Mouse (Mus musculus) spleen, adult 12 weeks (tissue): ENCODE results near the gene Hlx.

ENCODE experiments used
- DNase-seq: peaks from one replicate; pipeline ENCODE4 v3.0.0; 2022; ENCODE audit warnings: low spot score

Gene Hlx

GRCm38 (mm10) chr1:184716117-184716516 lies 16.3 kb downstream of the Hlx start:
- no peak for DNase-seq

GRCm38 (mm10) chr1:184715693-184716092 lies 16.7 kb downstream of the Hlx start:
- DNase-seq: no peak

GRCm38 (mm10) chr1:184714515-184714914 lies 17.9 kb downstream of the Hlx start:
- no peak for DNase-seq

- DNase-seq: no peak
Measured at GRCm38 (mm10) chr1:184713716-184714115, 18.7 kb downstream of the Hlx start.

GRCm38 (mm10) chr1:184707532-184708248 lies 24.7 kb downstream of the Hlx start:
- no peak for DNase-seq

GRCm38 (mm10) chr1:184704901-184705300 lies 27.5 kb downstream of the Hlx start:
- DNase-seq: no peak

- no peak for DNase-seq
Measured at GRCm38 (mm10) chr1:184699295-184699694, 33.1 kb downstream of the Hlx start.

- DNase-seq: no peak
Measured at GRCm38 (mm10) chr1:184695451-184695850, 37.0 kb downstream of the Hlx start.

- no peak for DNase-seq
Measured at GRCm38 (mm10) chr1:184692204-184692904, 40.1 kb downstream of the Hlx start.

GRCm38 (mm10) chr1:184691240-184691639 lies 41.2 kb downstream of the Hlx start:
- DNase-seq: no peak

GRCm38 (mm10) chr1:184688026-184688425 lies 44.4 kb downstream of the Hlx start:
- no peak for DNase-seq

GRCm38 (mm10) chr1:184687512-184687911 lies 44.9 kb downstream of the Hlx start:
- DNase-seq: no peak

GRCm38 (mm10) chr1:184683541-184683940 lies 48.9 kb downstream of the Hlx start:
- no peak for DNase-seq

- DNase-seq: no peak
Measured at GRCm38 (mm10) chr1:184679416-184679965, 52.9 kb downstream of the Hlx start.

- no peak for DNase-seq
Measured at GRCm38 (mm10) chr1:184677641-184678040, 54.8 kb downstream of the Hlx start.
